Mouse (Mus musculus) neural tube, embryonic 12.5 days (tissue): ENCODE results near the gene Ttll5. TPM values are rescaled to one million over a fixed set of nuclear protein-coding genes. Genes with fewer than 3 reads are reported as not detected.

Experiments used
- ATAC-seq: fragments of 200-750 bp; cut with Nextera tagmentation; 2 replicates; pipeline ENCODE4 v1.8.0; 2017; ENCODE audit warnings: low read depth, mild to moderate bottlenecking, moderate TSS enrichment, moderate library complexity; ENCODE audit not compliant: low FRiP score
- H3K27ac ChIP-seq: fragments of 300-500 bp; sonication (generic); 2 replicates; pipeline ENCODE4 v1.5.1; 2016
- H3K27me3 ChIP-seq: fragments of 300-500 bp; sonication (generic); replicated peaks from 2 replicates; pipeline ENCODE4 v1.6.1; 2016; ENCODE audit warnings: mild to moderate bottlenecking
- H3K36me3 ChIP-seq: fragments of 300-500 bp; sonication (generic); 2 replicates; pipeline ENCODE4 v1.6.1; 2016; ENCODE audit warnings: mild to moderate bottlenecking
- H3K4me1 ChIP-seq: fragments of 300-500 bp; sonication (generic); 2 replicates; pipeline ENCODE4 v1.6.1; 2016
- H3K4me2 ChIP-seq: fragments of 300-500 bp; sonication (generic); replicated peaks from 2 replicates; pipeline ENCODE4 v1.6.1; 2016; ENCODE audit warnings: mild to moderate bottlenecking
- H3K4me3 ChIP-seq: fragments of 300-500 bp; sonication (generic); 2 replicates; pipeline ENCODE4 v1.5.1; 2016
- H3K9ac ChIP-seq: fragments of 300-500 bp; sonication (generic); 2 replicates; pipeline ENCODE4 v1.6.1; 2016; ENCODE audit warnings: mild to moderate bottlenecking
- H3K9me3 ChIP-seq: fragments of 300-500 bp; sonication (generic); 2 replicates; pipeline ENCODE4 v1.6.1; 2016; ENCODE audit warnings: mild to moderate bottlenecking
- WGBS: fragments of 180-500 bp; shearing (Covaris S2); methylation state at CpG from one replicate; pipeline ENCODE4 v1.1.7; 2016; 5-methylcytosine and 5-hydroxymethylcytosine counted together
- polyA plus RNA-seq: library from polyadenylated mRNA; unstranded; fragments of >200 nt; fragmentation: Nextera tagmentation; extraction: Ambion mirVana; gene quantifications from 2 replicates; pipeline ENCODE4 v1.2.1, GENCODE M21; 2016

Ttll5 gene
- polyA plus RNA-seq, 1 experiment from 2014 or later = 12.7 TPM

GRCm38 (mm10) chr12:85850661-85851060 lies 26.2 kb downstream of the Ttll5 start:
- ATAC-seq = no peak

GRCm38 (mm10) chr12:85853836-85854235 lies 29.4 kb downstream of the Ttll5 start:
- Histone ChIP-seq H3K27me3 (no peaks in the 10 kb centered on the region), H3K9ac (no peak overlapping the region), H3K4me3 (no peak overlapping the region), H3K36me3 (peaks cover 9% of the 10 kb centered on the region; the same call in 1 of the 2 replicates), H3K27ac (no peak overlapping the region), H3K4me2 (no peak overlapping the region), H3K9me3 (no peaks in the 10 kb centered on the region), H3K4me1 (no peaks in the 10 kb centered on the region)
- WGBS = 90% methylated on average over 4 of the region's 4 CpGs
- ATAC-seq = no peak

More at GRCm38 (mm10) chr12:85850661-85851060, 26.2 kb downstream of the Ttll5 start:
- H3K9ac ChIP-seq = no peak overlapping the region
- no peak overlapping the region for H3K4me3 ChIP-seq
- H3K27ac ChIP-seq = no peak overlapping the region
- H3K4me1 ChIP-seq = no peaks in the 10 kb centered on the region
- WGBS = 91% methylated on average over 8 of the region's 8 CpGs
- no peak overlapping the region for H3K4me2 ChIP-seq
- no peaks in the 10 kb centered on the region for H3K27me3 ChIP-seq
- H3K36me3 ChIP-seq = peaks cover 8% of the 10 kb centered on the region; the same call in 1 of the 2 replicates
- no peaks in the 10 kb centered on the region for H3K9me3 ChIP-seq

- no peak for ATAC-seq
Measured at GRCm38 (mm10) chr12:85854271-85854670, 29.8 kb downstream of the Ttll5 start.

GRCm38 (mm10) chr12:85857300-85857699 lies 32.8 kb downstream of the Ttll5 start:
- no peaks in the 10 kb centered on the region for H3K27me3 ChIP-seq
- WGBS = 92% methylated on average over 7 of the region's 7 CpGs
- no peaks in the 10 kb centered on the region for H3K4me1 ChIP-seq
- no peaks in the 10 kb centered on the region for H3K9me3 ChIP-seq
- no peak overlapping the region for H3K9ac ChIP-seq
- no peak overlapping the region for H3K4me3 ChIP-seq
- peaks cover 4% of the 10 kb centered on the region; the same call in 1 of the 2 replicates for H3K36me3 ChIP-seq
- H3K27ac ChIP-seq = no peak overlapping the region
- H3K4me2 ChIP-seq = no peak overlapping the region
- ATAC-seq = no peak

More at GRCm38 (mm10) chr12:85854271-85854670, 29.8 kb downstream of the Ttll5 start:
- peaks cover 9% of the 10 kb centered on the region; the same call in 1 of the 2 replicates for H3K36me3 ChIP-seq
- H3K4me1 ChIP-seq = no peaks in the 10 kb centered on the region
- H3K27ac ChIP-seq = no peak overlapping the region
- no peaks in the 10 kb centered on the region for H3K9me3 ChIP-seq
- no peak overlapping the region for H3K4me3 ChIP-seq
- H3K27me3 ChIP-seq = no peaks in the 10 kb centered on the region
- 89% methylated on average over 1 of the region's 1 CpGs for WGBS
- H3K4me2 ChIP-seq = no peak overlapping the region
- H3K9ac ChIP-seq = no peak overlapping the region

- H3K27me3 ChIP-seq = no peaks in the 10 kb centered on the region
- no peaks in the 10 kb centered on the region for H3K9me3 ChIP-seq
- WGBS = 85% methylated on average over 3 of the region's 3 CpGs
- H3K4me1 ChIP-seq = no peaks in the 10 kb centered on the region
- H3K4me2 ChIP-seq = no peak overlapping the region
- ATAC-seq = no peak
- H3K4me3 ChIP-seq = no peak overlapping the region
- no peak overlapping the region for H3K9ac ChIP-seq
- H3K27ac ChIP-seq = no peak overlapping the region
- H3K36me3 ChIP-seq = 0 out of 2 replicates have a peak, but pooled peaks cover 4% of the 10 kb centered on the region
Measured at GRCm38 (mm10) chr12:85859111-85859510, 34.7 kb downstream of the Ttll5 start.

GRCm38 (mm10) chr12:85859511-85860189 lies 35.2 kb downstream of the Ttll5 start:
- Histone ChIP-seq H3K36me3 (0 out of 2 replicates have a peak, but pooled peaks cover 8% of the 10 kb centered on the region), H3K4me2 (no peak overlapping the region), H3K4me3 (no peak overlapping the region), H3K9me3 (no peaks in the 10 kb centered on the region), H3K9ac (no peak overlapping the region), H3K4me1 (no peaks in the 10 kb centered on the region), H3K27ac (no peak overlapping the region), H3K27me3 (no peaks in the 10 kb centered on the region)
- WGBS = 46% methylated on average over 3 of the region's 3 CpGs
- no peak for ATAC-seq

GRCm38 (mm10) chr12:85862514-85862913 lies 38.1 kb downstream of the Ttll5 start:
- Histone ChIP-seq H3K4me2 (no peak overlapping the region), H3K27ac (no peak overlapping the region), H3K4me3 (no peak overlapping the region), H3K27me3 (no peaks in the 10 kb centered on the region), H3K9ac (no peak overlapping the region), H3K4me1 (no peaks in the 10 kb centered on the region), H3K9me3 (no peaks in the 10 kb centered on the region), H3K36me3 (0 out of 2 replicates have a peak, but pooled peaks cover 8% of the 10 kb centered on the region)
- no peak for ATAC-seq
- WGBS = 55% methylated on average over 2 of the region's 2 CpGs

GRCm38 (mm10) chr12:85865526-85865925 lies 41.1 kb downstream of the Ttll5 start:
- ATAC-seq = no peak
- H3K4me2 ChIP-seq = no peak overlapping the region
- WGBS = 95% methylated on average over 3 of the region's 3 CpGs

GRCm38 (mm10) chr12:85866624-85867023 lies 42.2 kb downstream of the Ttll5 start:
- Histone ChIP-seq H3K4me3 (no peak overlapping the region), H3K9ac (no peak overlapping the region), H3K9me3 (no peaks in the 10 kb centered on the region), H3K27me3 (no peaks in the 10 kb centered on the region), H3K4me2 (no peak overlapping the region), H3K4me1 (no peaks in the 10 kb centered on the region), H3K36me3 (peaks cover 7% of the 10 kb centered on the region; the same call in 1 of the 2 replicates), H3K27ac (no peak overlapping the region)
- WGBS = 81% methylated on average over 4 of the region's 4 CpGs
- no peak for ATAC-seq

More at GRCm38 (mm10) chr12:85865526-85865925, 41.1 kb downstream of the Ttll5 start:
- H3K4me3 ChIP-seq = no peak overlapping the region
- no peaks in the 10 kb centered on the region for H3K27me3 ChIP-seq
- H3K9ac ChIP-seq = no peak overlapping the region
- no peaks in the 10 kb centered on the region for H3K4me1 ChIP-seq
- H3K36me3 ChIP-seq = peaks cover 7% of the 10 kb centered on the region; the same call in 1 of the 2 replicates
- no peak overlapping the region for H3K27ac ChIP-seq
- no peaks in the 10 kb centered on the region for H3K9me3 ChIP-seq

- peaks cover 7% of the 10 kb centered on the region; the same call in 1 of the 2 replicates for H3K36me3 ChIP-seq
- H3K4me3 ChIP-seq = no peak overlapping the region
- no peak overlapping the region for H3K4me2 ChIP-seq
- no peak overlapping the region for H3K27ac ChIP-seq
- no peaks in the 10 kb centered on the region for H3K9me3 ChIP-seq
- no peaks in the 10 kb centered on the region for H3K4me1 ChIP-seq
- no peak for ATAC-seq
- H3K27me3 ChIP-seq = no peaks in the 10 kb centered on the region
- H3K9ac ChIP-seq = no peak overlapping the region
Measured at GRCm38 (mm10) chr12:85867125-85867524, 42.7 kb downstream of the Ttll5 start.

- H3K4me1 ChIP-seq = no peaks in the 10 kb centered on the region
- no peak overlapping the region for H3K4me2 ChIP-seq
- no peak overlapping the region for H3K9ac ChIP-seq
- no peak overlapping the region for H3K4me3 ChIP-seq
- 72% methylated on average over 6 of the region's 6 CpGs for WGBS
- no peak overlapping the region for H3K27ac ChIP-seq
- H3K9me3 ChIP-seq = no peaks in the 10 kb centered on the region
- ATAC-seq = no peak
- peaks cover 5% of the 10 kb centered on the region for H3K36me3 ChIP-seq
- H3K27me3 ChIP-seq = no peaks in the 10 kb centered on the region
Measured at GRCm38 (mm10) chr12:85869423-85869822, 45.0 kb downstream of the Ttll5 start.

- peaks cover 29% of the 10 kb centered on the region for H3K36me3 ChIP-seq
- no peak overlapping the region for H3K9ac ChIP-seq
- WGBS = 82% methylated on average over 8 of the region's 8 CpGs
- H3K4me1 ChIP-seq = no peaks in the 10 kb centered on the region
- no peak overlapping the region for H3K27ac ChIP-seq
- no peaks in the 10 kb centered on the region for H3K9me3 ChIP-seq
- H3K27me3 ChIP-seq = no peaks in the 10 kb centered on the region
- no peak overlapping the region for H3K4me3 ChIP-seq
- no peak for ATAC-seq
- H3K4me2 ChIP-seq = no peak overlapping the region
Measured at GRCm38 (mm10) chr12:85879631-85880314, 55.3 kb downstream of the Ttll5 start.
